Mouse (Mus musculus) thymus, adult 2 months (tissue): ENCODE measurements around the gene Lcn6. TPM values are rescaled to one million over a fixed set of nuclear protein-coding genes. Genes with fewer than 3 reads are reported as not detected.

Experiments
- DNase-seq: peaks from one replicate; pipeline ENCODE4 v3.0.0; 2021
- H3K27ac ChIP-seq: fragments of 200-500 bp; 2 replicates; pipeline ENCODE4 v1.5.1; 2012; ENCODE audit warnings: low read length, control low read depth; ENCODE audit not compliant: control insufficient read depth, insufficient read depth
- H3K27me3 ChIP-seq: fragments of 200-500 bp; 2 replicates; pipeline ENCODE4 v1.6.1; 2012; ENCODE audit warnings: mild to moderate bottlenecking, low read length, moderate library complexity, mixed read lengths; ENCODE audit not compliant: control insufficient read depth, insufficient read depth
- H3K36me3 ChIP-seq: fragments of 200-500 bp; 2 replicates; pipeline ENCODE4 v1.6.1; 2012; ENCODE audit warnings: mild to moderate bottlenecking, low read length, moderate library complexity; ENCODE audit not compliant: control insufficient read depth, insufficient read depth
- H3K4me1 ChIP-seq: fragments of 200-500 bp; replicated peaks from 2 replicates; pipeline ENCODE4 v1.6.1; 2012; ENCODE audit warnings: low read length; ENCODE audit not compliant: control insufficient read depth, insufficient read depth
- H3K4me3 ChIP-seq: fragments of 200-500 bp; 2 replicates; pipeline ENCODE4 v1.5.1; 2012; ENCODE audit warnings: mild to moderate bottlenecking, low read length, control low read depth, moderate library complexity; ENCODE audit not compliant: control insufficient read depth, insufficient read depth
- CTCF ChIP-seq: fragments of 200-500 bp; IDR thresholded peaks from 2 replicates; pipeline ENCODE4 v1.5.1; 2012; ENCODE audit warnings: mild to moderate bottlenecking, control low read depth, low read length, moderate library complexity, borderline replicate concordance; ENCODE audit not compliant: control insufficient read depth, poor library complexity, insufficient read depth; ENCODE audit errors: extremely low read depth
- POLR2A ChIP-seq: fragments of 200-500 bp; IDR thresholded peaks from 2 replicates; pipeline ENCODE4 v1.6.1; 2012; ENCODE audit warnings: mild to moderate bottlenecking, low read length, control low read depth, moderate library complexity; ENCODE audit not compliant: control insufficient read depth, poor library complexity, insufficient read depth; ENCODE audit errors: extremely low read depth
- polyA plus RNA-seq: library from polyadenylated mRNA; depleted of rRNA; stranded (reverse); fragments of >200 nt; gene quantifications from 2 replicates; pipeline ENCODE4 v1.2.3, GENCODE M21; 2012; rRNA removed

Gene Lcn6
- polyA plus RNA-seq, 1 experiment = 0.20 TPM

GRCm38 (mm10) chr2:25717222-25717621 lies 40.6 kb downstream of the Lcn6 start:
- Histone ChIP-seq H3K36me3 (no peaks in the 10 kb centered on the region), H3K27ac (no peak overlapping the region), H3K4me1 (no peaks in the 10 kb centered on the region), H3K4me3 (no peak overlapping the region), H3K27me3 (no peaks in the 10 kb centered on the region)
- no peak for DNase-seq
- TF ChIP-seq CTCF (no peak), POLR2A (no peak)

Other genes with a start within 250 kb of the Lcn6 start
- 86.6 and 100 TPM in 2 replicates for gene Abca2, start 248.1 kb upstream of the Lcn6 start, polyA plus RNA-seq
- 11.6 and 17.3 TPM in 2 replicates for gene Clic3, start 219.9 kb upstream of the Lcn6 start, polyA plus RNA-seq
- 165 and 192 TPM in 2 replicates for gene Paxx, start 215.7 kb upstream of the Lcn6 start, polyA plus RNA-seq
- 4.4 and 13.8 TPM in 2 replicates for gene Ptgds, start 206.7 kb upstream of the Lcn6 start, polyA plus RNA-seq
- not detected in 2 replicates for gene Lcn12, start 182.9 kb upstream of the Lcn6 start, polyA plus RNA-seq
- gene Fbxw5, start 176.0 kb upstream of the Lcn6 start, polyA plus RNA-seq = 59.2 and 77.5 TPM in 2 replicates
- 4.7 and 5.0 TPM in 2 replicates for gene C8g, start 175.1 kb upstream of the Lcn6 start, polyA plus RNA-seq
- gene Traf2, start 129.8 kb upstream of the Lcn6 start, polyA plus RNA-seq = 47.7 and 49.9 TPM in 2 replicates
- 142 and 152 TPM in 2 replicates for gene Edf1, start 118.9 kb upstream of the Lcn6 start, polyA plus RNA-seq
- 18.9 and 25.8 TPM in 2 replicates for gene Mamdc4, start 101.9 kb upstream of the Lcn6 start, polyA plus RNA-seq
- gene Phpt1, start 101.6 kb upstream of the Lcn6 start, polyA plus RNA-seq = 73.6 and 94.7 TPM in 2 replicates
- 7.0 and 7.4 TPM in 2 replicates for gene Ajm1, start 95.0 kb upstream of the Lcn6 start, polyA plus RNA-seq
- 83.4 and 89.6 TPM in 2 replicates for gene Rabl6, start 68.3 kb upstream of the Lcn6 start, polyA plus RNA-seq
- not detected in 2 replicates for gene Ccdc183, start 59.1 kb upstream of the Lcn6 start, polyA plus RNA-seq
- 4.9 and 12.3 TPM in 2 replicates for gene Tmem141, start 54.8 kb upstream of the Lcn6 start, polyA plus RNA-seq
- 7.8 TPM in 2 replicates for gene Fcna, start 48.8 kb upstream of the Lcn6 start, polyA plus RNA-seq
- gene Lcn8, start 23.7 kb upstream of the Lcn6 start, polyA plus RNA-seq = 0.24 TPM in 1 of 2 replicates, not detected in the other
- not detected in 2 replicates for gene Lcn5, start 18.8 kb upstream of the Lcn6 start, polyA plus RNA-seq
- gene Lcn10, start 5.9 kb downstream of the Lcn6 start, polyA plus RNA-seq = 0.73 and 0.84 TPM in 2 replicates
- 0.45 and 0.54 TPM in 2 replicates for gene Obp2a, start 23.3 kb downstream of the Lcn6 start, polyA plus RNA-seq
- gene Bmyc, start 30.0 kb downstream of the Lcn6 start, polyA plus RNA-seq = 36.4 and 43.2 TPM in 2 replicates
- gene Obp2b, start 60.2 kb downstream of the Lcn6 start, polyA plus RNA-seq = not detected in 2 replicates
- gene Lcn3, start 88.8 kb downstream of the Lcn6 start, polyA plus RNA-seq = 0.16 TPM in 1 of 2 replicates, not detected in the other
- gene Lcn11, start 100.2 kb downstream of the Lcn6 start, polyA plus RNA-seq = 0.23 and 0.49 TPM in 2 replicates
- 1.0 and 2.4 TPM in 2 replicates for gene Gm13539, start 105.5 kb downstream of the Lcn6 start, polyA plus RNA-seq
- not detected in 2 replicates for gene Glt6d1, start 139.1 kb downstream of the Lcn6 start, polyA plus RNA-seq
- gene Lcn9, start 146.4 kb downstream of the Lcn6 start, polyA plus RNA-seq = not detected in 2 replicates
- 0.09 and 0.18 TPM in 2 replicates for gene Sohlh1, start 170.5 kb downstream of the Lcn6 start, polyA plus RNA-seq
- gene Kcnt1, start 186.9 kb downstream of the Lcn6 start, polyA plus RNA-seq = 1.1 and 1.2 TPM in 2 replicates